Mouse (Mus musculus) neutrophil, adult 5-6 weeks (primary cell): ENCODE results near the gene Elovl5. TPM values are rescaled to one million over a fixed set of nuclear protein-coding genes. Genes with fewer than 3 reads are reported as not detected.

ENCODE experiments used
- ATAC-seq: fragments of 151-379, 151-347 bp; 2 replicates; pipeline ENCODE4 v1.8.0; 2017; ENCODE audit warnings: mild to moderate bottlenecking, moderate TSS enrichment; ENCODE audit not compliant: insufficient number of reproducible peaks, poor library complexity, low FRiP score, severe bottlenecking; ENCODE audit errors: extremely low read depth
- total RNA-seq: library from RNA; stranded (forward); fragments of 200-1000 nt; gene quantifications from 2 replicates; pipeline ENCODE4 v1.2.3, GENCODE M21; 2017

Elovl5 gene
- 54.6 and 61.9 TPM in 2 replicates for total RNA-seq

- peak; percentile 95 for ATAC-seq
Observed at GRCm38 (mm10) chr9:77917074-77917621, at the start of gene Elovl5. Gene Elovl5 (plus strand): TSS chr9:77917364.

GRCm38 (mm10) chr9:77891501-77891900 lies 25.7 kb upstream of the Elovl5 start:
- ATAC-seq = no peak

GRCm38 (mm10) chr9:77898551-77898950 lies 18.6 kb upstream of the Elovl5 start:
- ATAC-seq = no peak

- no peak for ATAC-seq
Observed at GRCm38 (mm10) chr9:77904133-77904532, 13.0 kb upstream of the Elovl5 start.

GRCm38 (mm10) chr9:77909572-77910269 lies 7.4 kb upstream of the Elovl5 start:
- no peak for ATAC-seq

- peak; percentile 87 for ATAC-seq
Observed at GRCm38 (mm10) chr9:77910270-77911240, 6.6 kb upstream of the Elovl5 start.

GRCm38 (mm10) chr9:77911508-77912229 lies 5.5 kb upstream of the Elovl5 start:
- peak; percentile 27; the same call in 1 of the 2 replicates for ATAC-seq

GRCm38 (mm10) chr9:77912246-77912645 lies 4.9 kb upstream of the Elovl5 start:
- no peak for ATAC-seq

GRCm38 (mm10) chr9:77914616-77915015 lies 2.5 kb upstream of the Elovl5 start:
- no peak for ATAC-seq

- no peak for ATAC-seq
Observed at GRCm38 (mm10) chr9:77915791-77916190, 1.4 kb upstream of the Elovl5 start.

- ATAC-seq = no peak
Observed at GRCm38 (mm10) chr9:77917622-77918131, 513 bp downstream of the Elovl5 start.

- no peak for ATAC-seq
Observed at GRCm38 (mm10) chr9:77918211-77918610, 1.0 kb downstream of the Elovl5 start.

GRCm38 (mm10) chr9:77918961-77919670 lies 2.0 kb downstream of the Elovl5 start:
- ATAC-seq = no peak

GRCm38 (mm10) chr9:77920481-77920880 lies 3.3 kb downstream of the Elovl5 start:
- ATAC-seq = no peak

GRCm38 (mm10) chr9:77921366-77922260 lies 4.4 kb downstream of the Elovl5 start:
- ATAC-seq = no peak

GRCm38 (mm10) chr9:77923774-77924173 lies 6.6 kb downstream of the Elovl5 start:
- peak; percentile 43 for ATAC-seq

GRCm38 (mm10) chr9:77924199-77924598 lies 7.0 kb downstream of the Elovl5 start:
- no peak for ATAC-seq
